Mouse (Mus musculus) frontal cortex, adult 2 months (tissue): Measurements from ENCODE around the gene Snap91. TPM values are rescaled to one million over a fixed set of nuclear protein-coding genes. Genes with fewer than 3 reads are reported as not detected.

Source experiments
- DNase-seq, 2 experiments: peaks; one replicate each; pipeline ENCODE4 v3.0.0; 2022; ENCODE audit warnings: low spot score in 1 of 2; ENCODE audit errors: extremely low spot score in 1 of 2
- polyA plus RNA-seq: library from polyadenylated mRNA; depleted of rRNA; stranded (reverse); fragments of >200 nt; gene quantifications from 2 replicates; pipeline ENCODE4 v1.2.3, GENCODE M21; 2012

Snap91 gene
- polyA plus RNA-seq, 1 experiment, result 238 TPM

GRCm38 (mm10) chr9:86762477-86763376 lies 117.7 kb downstream of the Snap91 start:
- no peak for DNase-seq

- DNase-seq, result peak; percentile 81 to 91
These were observed 134.4 kb downstream of the Snap91 start for GRCm38 (mm10) chr9:86745926-86746581.

GRCm38 (mm10) chr9:86744041-86744440 lies 136.4 kb downstream of the Snap91 start:
- DNase-seq, result no peak

GRCm38 (mm10) chr9:86742959-86743911 lies 137.2 kb downstream of the Snap91 start, which contains the start of gene Prss35:
Gene Prss35, plus strand, starts transcription at chr9:86743649.
- DNase-seq, result no peak

- DNase-seq, result no peak
These were observed 140.5 kb downstream of the Snap91 start for GRCm38 (mm10) chr9:86739971-86740370.

- no peak for DNase-seq
These were observed 141.7 kb downstream of the Snap91 start for GRCm38 (mm10) chr9:86738801-86739200.

GRCm38 (mm10) chr9:86738067-86738466 lies 142.4 kb downstream of the Snap91 start:
- no peak for DNase-seq

- no peak for DNase-seq
These were observed 143.5 kb downstream of the Snap91 start for GRCm38 (mm10) chr9:86736991-86737390.

- no peak for DNase-seq
These were observed 145.7 kb downstream of the Snap91 start for GRCm38 (mm10) chr9:86734795-86735194.

GRCm38 (mm10) chr9:86734357-86734756 lies 146.1 kb downstream of the Snap91 start:
- DNase-seq, result no peak

GRCm38 (mm10) chr9:86729811-86730210 lies 150.6 kb downstream of the Snap91 start:
- no peak for DNase-seq

GRCm38 (mm10) chr9:86729084-86729483 lies 151.4 kb downstream of the Snap91 start:
- DNase-seq, result no peak

GRCm38 (mm10) chr9:86728214-86728814 lies 152.1 kb downstream of the Snap91 start:
- DNase-seq, result no peak

- no peak for DNase-seq
These were observed 154.1 kb downstream of the Snap91 start for GRCm38 (mm10) chr9:86726381-86726720.

GRCm38 (mm10) chr9:86725604-86726380 lies 154.7 kb downstream of the Snap91 start:
- no peak for DNase-seq

- no peak for DNase-seq
These were observed 155.4 kb downstream of the Snap91 start for GRCm38 (mm10) chr9:86725066-86725465.

GRCm38 (mm10) chr9:86720794-86721193 lies 159.7 kb downstream of the Snap91 start:
- DNase-seq, result no peak

- DNase-seq, result no peak
These were observed 160.2 kb downstream of the Snap91 start for GRCm38 (mm10) chr9:86720227-86720626.

GRCm38 (mm10) chr9:86717119-86717518 lies 163.3 kb downstream of the Snap91 start:
- DNase-seq, result no peak
